Mouse (Mus musculus) adrenal gland (tissue): ENCODE measurements at regions not wholly inside any gene's neighbourhood (a gene's known extent, or its start where the extent isn't known, plus 50 kb on each side); places are given as distances from the start of the nearest gene placed in this dataset.

Experiments
- intact Hi-C: fragments of 180-260 bp; cut with DNase I; formaldehyde crosslinking; loops from one replicate; pipeline ENCODE4 v1.15.1; 2025

DNA sequence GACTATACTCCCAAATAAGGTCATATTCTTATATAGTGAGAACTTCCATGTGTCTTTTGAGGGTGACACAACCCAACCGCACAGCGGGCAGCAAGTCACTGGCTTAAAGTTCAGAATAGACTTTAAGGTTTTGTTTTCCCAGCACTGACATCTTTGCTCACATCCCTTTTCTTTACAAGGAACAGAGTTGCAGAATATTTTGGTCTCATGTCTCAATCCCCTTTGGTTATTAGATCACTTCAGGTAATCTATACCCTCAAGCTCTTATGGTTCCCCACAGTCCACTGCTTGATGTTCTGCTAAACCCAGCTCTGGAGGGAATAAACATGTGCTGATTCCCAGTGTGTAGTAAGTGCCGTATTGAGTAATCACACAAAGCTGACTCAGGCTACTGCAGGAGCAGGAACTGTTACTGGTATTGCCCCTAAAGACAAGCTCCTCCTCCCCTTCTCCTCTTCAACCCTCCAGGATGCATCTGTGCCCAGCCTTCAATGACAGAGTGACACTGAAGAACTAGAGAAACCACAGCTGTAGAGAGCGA lies 77.8 kb upstream of the Tmc1 start:
- intact Hi-C loops: loop anchor here (10.0 kb wide), 1 partner anchor 177 kb away; no protein-coding TSS in a partner anchor

DNA sequence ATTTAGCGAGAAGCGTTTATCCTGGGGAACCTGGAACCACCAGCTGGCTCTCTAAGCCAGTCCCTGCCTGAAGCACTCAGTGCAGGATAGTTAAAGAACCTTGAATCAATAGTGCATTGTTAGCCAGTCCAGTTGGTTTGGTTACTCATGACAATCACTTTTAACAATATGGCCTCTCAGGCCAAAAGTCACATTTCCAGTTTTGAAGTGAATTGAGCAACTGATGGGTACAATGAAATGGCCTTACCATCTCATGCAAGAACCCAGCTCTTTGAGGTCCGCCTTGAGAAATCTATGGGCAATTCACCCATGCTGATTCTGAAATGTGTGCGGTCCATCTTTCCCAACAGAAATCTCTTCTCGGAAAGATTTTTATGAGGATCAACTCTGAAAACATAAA lies 77.0 kb upstream of the Tmc1 start:
- intact Hi-C loops: loop anchor here (10.0 kb wide), 1 partner anchor 176 kb away; no protein-coding TSS in a partner anchor

- intact Hi-C loops: no loop called here
Measured at GRCm38 (mm10) chr19:21028981-21029380, 75.0 kb upstream of the Tmc1 start.

DNA sequence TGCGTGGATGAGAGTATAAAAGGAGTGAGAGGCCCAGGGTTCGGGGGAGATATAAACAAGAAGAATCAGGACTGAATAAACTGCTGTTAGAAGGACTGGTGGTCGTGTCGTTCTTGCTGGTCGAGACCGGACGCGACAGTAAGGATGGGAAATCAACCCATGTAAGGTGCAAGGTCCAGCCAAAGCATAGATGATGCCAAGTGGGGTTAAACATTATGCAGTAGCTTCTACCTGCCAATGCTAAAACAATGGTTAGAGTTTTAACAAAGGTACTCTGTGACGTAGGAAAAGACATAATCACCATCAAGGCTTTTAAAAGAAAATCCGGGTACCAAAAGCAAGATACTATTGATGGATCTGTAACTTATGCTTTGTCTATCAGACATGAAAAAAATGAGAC lies 58.4 kb upstream of the Tmc1 start:
- intact Hi-C loops: no loop called here

- intact Hi-C loops: no loop called here
Measured at GRCm38 (mm10) chr19:21009607-21010006, 55.6 kb upstream of the Tmc1 start.

DNA sequence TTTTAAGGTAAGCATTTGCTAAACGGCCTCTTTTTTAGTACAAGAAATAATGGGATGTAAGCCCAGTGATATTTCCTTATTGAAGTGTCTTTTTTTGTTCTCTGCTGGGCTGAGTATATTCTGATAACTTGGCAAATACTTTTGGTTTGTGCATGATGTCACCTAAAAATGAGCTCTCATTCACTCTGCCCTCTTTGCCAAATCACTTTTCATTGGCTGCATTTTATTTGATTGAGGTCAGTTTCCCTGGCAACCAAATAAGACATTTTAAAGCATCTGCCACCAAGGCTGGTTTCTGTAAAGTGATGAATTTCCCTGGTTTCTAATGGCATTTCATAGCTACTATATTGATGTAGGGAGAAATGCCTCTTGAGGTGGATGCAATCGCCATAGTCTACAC lies 50.4 kb upstream of the Tmc1 start:
- intact Hi-C loops: no loop called here
